21 mouse cellular contexts compared by ENCODE assay signal in the genomic region with DNA sequence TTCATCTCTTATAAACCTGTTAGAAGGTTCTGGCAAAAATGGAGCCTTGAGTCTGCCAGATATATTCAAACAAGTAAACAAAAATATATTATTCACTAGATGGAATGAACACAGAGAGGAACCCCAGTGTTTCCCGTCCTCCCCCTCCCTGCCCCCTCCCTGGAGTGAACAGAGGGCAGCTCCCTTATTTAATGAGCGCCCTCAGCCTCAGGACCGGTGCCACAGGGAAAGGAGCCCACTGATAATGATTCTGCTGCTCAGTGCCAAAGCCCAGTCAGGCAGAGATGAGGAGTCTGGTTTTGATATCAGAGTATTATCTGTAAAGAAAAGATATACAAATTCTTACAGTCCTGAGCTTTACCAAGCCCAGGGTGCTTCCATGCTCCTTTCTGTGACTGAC.
DNase-seq lines count a peak whose midpoint lies in the region; ATAC-seq lines count a peak whose summit lies in the region.
"Had no signal": no experiment of that assay in that cellular context is flagged by ENCODE, and none has a peak within 500 bp of the region (broad histone marks: within the 10 kb centered on the region; RNA-seq: fewer than 3 reads in every experiment).

No protein-coding gene starts in this region.

- H3K27ac ChIP-seq in heart, embryonic 11.5 days (ENCODE audit: low read depth, low read length), result no peak overlapping the region
- H3K27ac ChIP-seq in embryonic facial prominence, embryonic 14.5 days (replicated peaks; ENCODE audit: low read depth, low read length), result no peak overlapping the region
- H3K27ac ChIP-seq: embryonic facial prominence, embryonic 12.5 days; hindbrain, embryonic 13.5 days; left cerebral cortex, adult 2 months; macrophage; neural tube, embryonic 15.5 days had no signal

- no peak overlapping the region for H3K4me3 ChIP-seq in heart, embryonic 11.5 days (ENCODE audit: low read depth, low read length)
- H3K4me3 ChIP-seq in embryonic facial prominence, embryonic 14.5 days (ENCODE audit: low read depth, low read length), result no peak overlapping the region
- H3K4me3 ChIP-seq: embryonic facial prominence, embryonic 12.5 days; hindbrain, embryonic 13.5 days; left cerebral cortex, adult 2 months; neural tube, embryonic 15.5 days had no signal

- H3K4me2 ChIP-seq in heart, embryonic 11.5 days, result no peak overlapping the region
- H3K4me2 ChIP-seq in embryonic facial prominence, embryonic 14.5 days (ENCODE audit: low read depth, low read length), result no peak overlapping the region
- H3K4me2 ChIP-seq: embryonic facial prominence, embryonic 12.5 days; hindbrain, embryonic 13.5 days; neural tube, embryonic 15.5 days had no signal

- H3K9ac ChIP-seq in heart, embryonic 11.5 days (ENCODE audit: low read depth, low read length), result no peak overlapping the region
- no peak overlapping the region for H3K9ac ChIP-seq in embryonic facial prominence, embryonic 14.5 days (ENCODE audit: low read depth, low read length)
- H3K9ac ChIP-seq: embryonic facial prominence, embryonic 12.5 days; hindbrain, embryonic 13.5 days; neural tube, embryonic 15.5 days had no signal

- H3K27me3 ChIP-seq in heart, embryonic 11.5 days (ENCODE audit: control insufficient read depth, insufficient read depth, low read length), result no peaks in the 10 kb centered on the region
- no peaks in the 10 kb centered on the region for H3K27me3 ChIP-seq in embryonic facial prominence, embryonic 14.5 days (replicated peaks; ENCODE audit: control insufficient read depth, insufficient read depth, low read length)
- H3K27me3 ChIP-seq: embryonic facial prominence, embryonic 12.5 days; hindbrain, embryonic 13.5 days; neural tube, embryonic 15.5 days had no signal

- no peaks in the 10 kb centered on the region; the same call in 1 of the 2 replicates for H3K9me3 ChIP-seq in heart, embryonic 11.5 days (replicated peaks; ENCODE audit: control insufficient read depth, low read length)
- no peaks in the 10 kb centered on the region for H3K9me3 ChIP-seq in embryonic facial prominence, embryonic 14.5 days (ENCODE audit: control insufficient read depth, low read length)
- H3K9me3 ChIP-seq: embryonic facial prominence, embryonic 12.5 days; hindbrain, embryonic 13.5 days; neural tube, embryonic 15.5 days had no signal

- DNase-seq in cerebellum, postnatal 10 days, result peak; percentile 84 to 90
- no peak for DNase-seq in cerebellum, postnatal 36 days
- peak; percentile 76 for DNase-seq in heart, adult 11 months
- peak; percentile 54 for DNase-seq in left cerebral cortex, postnatal 4 days
- no peak for DNase-seq in left cerebral cortex, postnatal 14 days (ENCODE audit: low spot score in 2 of 2)
- DNase-seq in embryonic facial prominence, embryonic 14.5 days (ENCODE audit: low spot score), result peak; percentile 17
- no peak for DNase-seq in kidney, adult 11 months
- DNase-seq: adrenal gland, postnatal 10 days; gastrocnemius, postnatal 10 days; kidney, adult 18-20 months; kidney, postnatal 4 days; right cerebral cortex, adult 18-20 months; right cerebral cortex, postnatal 4 days; thymus, postnatal 14 days had no signal

- H3K36me3 ChIP-seq in heart, embryonic 11.5 days (ENCODE audit: control insufficient read depth, insufficient read depth, low read length), result no peaks in the 10 kb centered on the region
- no peaks in the 10 kb centered on the region for H3K36me3 ChIP-seq in embryonic facial prominence, embryonic 14.5 days (ENCODE audit: control insufficient read depth, insufficient read depth, low read length)
- H3K36me3 ChIP-seq: embryonic facial prominence, embryonic 12.5 days; hindbrain, embryonic 13.5 days; neural tube, embryonic 15.5 days had no signal

- H3K4me1 ChIP-seq in heart, embryonic 11.5 days (ENCODE audit: control insufficient read depth, insufficient read depth, low read length), result peaks cover 14% of the 10 kb centered on the region
- H3K4me1 ChIP-seq in embryonic facial prominence, embryonic 14.5 days (ENCODE audit: control insufficient read depth, insufficient read depth, low read length), result peaks cover 17% of the 10 kb centered on the region

- 55% methylated on average over 3 of the region's 3 CpGs for WGBS in heart, embryonic 11.5 days (ENCODE audit: insufficient replicate concordance)
- WGBS in embryonic facial prominence, embryonic 14.5 days, result 63% methylated on average over 3 of the region's 3 CpGs

- intact Hi-C loops in left cerebral cortex, postnatal 4 days (cut with DNase I), result no loop called here
- intact Hi-C loops in left cerebral cortex, postnatal 14 days (cut with DNase I), result no loop called here

- ATAC-seq in heart, embryonic 11.5 days (replicated peaks; ENCODE audit: insufficient number of reproducible peaks, low FRiP score, low TSS enrichment), result no peak
- no peak for ATAC-seq in embryonic facial prominence, embryonic 14.5 days (ENCODE audit: low read depth)
- ATAC-seq: midbrain, embryonic 16.5 days had no signal

Comparison
In these comparisons a context has a peak if more than half of its experiments do, and no peak if none do; other contexts are left out.
1. DNase-seq: peak in cerebellum, postnatal 10 days (2 of 2), heart, adult 11 months (single experiment), left cerebral cortex, postnatal 4 days (single experiment) and embryonic facial prominence, embryonic 14.5 days (single experiment); none in cerebellum, postnatal 36 days (0 of 2), left cerebral cortex, postnatal 14 days (0 of 2) and kidney, adult 11 months (single experiment).